Mouse (Mus musculus): ENCODE data around the gene Aldh1l1. TPM values are rescaled to one million over a fixed set of nuclear protein-coding genes. Genes with fewer than 3 reads are reported as not detected.

The Aldh1l1 gene
- polyA plus RNA-seq, 1 experiment: not detected

- TF ChIP-seq GATA1 (IDR thresholded peaks at IDR 0.05; ENCODE audit: low read length) (no peak), TAL1 (IDR thresholded peaks at IDR 0.05; ENCODE audit: low read length) (no peak)
- H3K36me3 ChIP-seq (ENCODE audit: control insufficient read depth): no peaks in the 10 kb centered on the region
- no peaks in the 10 kb centered on the region for H3K27me3 ChIP-seq (ENCODE audit: control insufficient read depth)
Measured at GRCm38 (mm10) chr6:90509085-90509484, 22.9 kb downstream of the Aldh1l1 start.

GRCm38 (mm10) chr6:90512416-90512815 lies 26.2 kb downstream of the Aldh1l1 start:
- Histone ChIP-seq H3K27me3 (ENCODE audit: control insufficient read depth) (no peaks in the 10 kb centered on the region), H3K36me3 (ENCODE audit: control insufficient read depth) (no peaks in the 10 kb centered on the region), H3K4me1 (ENCODE audit: control insufficient read depth) (no peaks in the 10 kb centered on the region), H3K9me3 (ENCODE audit: control insufficient read depth, low read length) (no peaks in the 10 kb centered on the region), H3K4me3 (replicated peaks) (no peak overlapping the region)
- TF ChIP-seq GATA1 (IDR thresholded peaks at IDR 0.05; ENCODE audit: low read length) (no peak), TAL1 (IDR thresholded peaks at IDR 0.05; ENCODE audit: low read length) (no peak)

More at GRCm38 (mm10) chr6:90509085-90509484, 22.9 kb downstream of the Aldh1l1 start:
- H3K9me3 ChIP-seq (ENCODE audit: control insufficient read depth, low read length): no peaks in the 10 kb centered on the region
- no peaks in the 10 kb centered on the region for H3K4me1 ChIP-seq (ENCODE audit: control insufficient read depth)
- H3K4me3 ChIP-seq (replicated peaks): no peak overlapping the region

GRCm38 (mm10) chr6:90513074-90513856 lies 27.0 kb downstream of the Aldh1l1 start:
- no peaks in the 10 kb centered on the region for H3K27me3 ChIP-seq (ENCODE audit: control insufficient read depth)
- H3K4me1 ChIP-seq (ENCODE audit: control insufficient read depth): no peaks in the 10 kb centered on the region
- no peaks in the 10 kb centered on the region for H3K36me3 ChIP-seq (ENCODE audit: control insufficient read depth)
- H3K9me3 ChIP-seq (ENCODE audit: control insufficient read depth, low read length): no peaks in the 10 kb centered on the region
- TF ChIP-seq GATA1 (IDR thresholded peaks at IDR 0.05; ENCODE audit: low read length) (no peak), TAL1 (IDR thresholded peaks at IDR 0.05; ENCODE audit: low read length) (no peak)
- H3K4me3 ChIP-seq (replicated peaks): no peak overlapping the region

- Histone ChIP-seq H3K4me3 (replicated peaks) (no peak overlapping the region), H3K9me3 (ENCODE audit: control insufficient read depth, low read length) (no peaks in the 10 kb centered on the region), H3K27me3 (ENCODE audit: control insufficient read depth) (no peaks in the 10 kb centered on the region), H3K36me3 (ENCODE audit: control insufficient read depth) (no peaks in the 10 kb centered on the region), H3K4me1 (ENCODE audit: control insufficient read depth) (no peaks in the 10 kb centered on the region)
- TF ChIP-seq GATA1 (IDR thresholded peaks at IDR 0.05; ENCODE audit: low read length) (no peak), TAL1 (IDR thresholded peaks at IDR 0.05; ENCODE audit: low read length) (no peak)
Measured at GRCm38 (mm10) chr6:90514369-90514768, 28.1 kb downstream of the Aldh1l1 start.

- TF ChIP-seq GATA1 (IDR thresholded peaks at IDR 0.05; ENCODE audit: low read length) (no peak), TAL1 (IDR thresholded peaks at IDR 0.05; ENCODE audit: low read length) (no peak)
- no peak overlapping the region for H3K4me3 ChIP-seq (replicated peaks)
- H3K36me3 ChIP-seq (ENCODE audit: control insufficient read depth): no peaks in the 10 kb centered on the region
- H3K9me3 ChIP-seq (ENCODE audit: control insufficient read depth, low read length): no peaks in the 10 kb centered on the region
- no peaks in the 10 kb centered on the region for H3K4me1 ChIP-seq (ENCODE audit: control insufficient read depth)
- H3K27me3 ChIP-seq (ENCODE audit: control insufficient read depth): no peaks in the 10 kb centered on the region
Measured at GRCm38 (mm10) chr6:90514883-90515405, 28.7 kb downstream of the Aldh1l1 start.

GRCm38 (mm10) chr6:90518892-90519291 lies 32.7 kb downstream of the Aldh1l1 start:
- H3K9me3 ChIP-seq (ENCODE audit: control insufficient read depth, low read length): no peaks in the 10 kb centered on the region
- no peaks in the 10 kb centered on the region for H3K4me1 ChIP-seq (ENCODE audit: control insufficient read depth)
- TF ChIP-seq GATA1 (IDR thresholded peaks at IDR 0.05; ENCODE audit: low read length) (no peak), TAL1 (IDR thresholded peaks at IDR 0.05; ENCODE audit: low read length) (no peak)
- H3K36me3 ChIP-seq (ENCODE audit: control insufficient read depth): no peaks in the 10 kb centered on the region
- H3K4me3 ChIP-seq (replicated peaks): no peak overlapping the region
- H3K27me3 ChIP-seq (ENCODE audit: control insufficient read depth): no peaks in the 10 kb centered on the region

- TF ChIP-seq GATA1 (IDR thresholded peaks at IDR 0.05; ENCODE audit: low read length) (no peak), TAL1 (IDR thresholded peaks at IDR 0.05; ENCODE audit: low read length) (no peak)
- H3K27me3 ChIP-seq (ENCODE audit: control insufficient read depth): no peaks in the 10 kb centered on the region
- H3K9me3 ChIP-seq (ENCODE audit: control insufficient read depth, low read length): no peaks in the 10 kb centered on the region
- no peaks in the 10 kb centered on the region for H3K4me1 ChIP-seq (ENCODE audit: control insufficient read depth)
- no peak overlapping the region for H3K4me3 ChIP-seq (replicated peaks)
- H3K36me3 ChIP-seq (ENCODE audit: control insufficient read depth): no peaks in the 10 kb centered on the region
Measured at GRCm38 (mm10) chr6:90519375-90519774, 33.1 kb downstream of the Aldh1l1 start.

- H3K4me3 ChIP-seq (replicated peaks): no peak overlapping the region
- H3K27me3 ChIP-seq (ENCODE audit: control insufficient read depth): no peaks in the 10 kb centered on the region
- H3K36me3 ChIP-seq (ENCODE audit: control insufficient read depth): no peaks in the 10 kb centered on the region
- no peaks in the 10 kb centered on the region for H3K9me3 ChIP-seq (ENCODE audit: control insufficient read depth, low read length)
- H3K4me1 ChIP-seq (ENCODE audit: control insufficient read depth): no peaks in the 10 kb centered on the region
- TF ChIP-seq TAL1 (IDR thresholded peaks at IDR 0.05; ENCODE audit: low read length) (no peak), GATA1 (IDR thresholded peaks at IDR 0.05; ENCODE audit: low read length) (no peak)
Measured at GRCm38 (mm10) chr6:90526406-90526805, 40.2 kb downstream of the Aldh1l1 start.

- no peaks in the 10 kb centered on the region for H3K27me3 ChIP-seq (ENCODE audit: control insufficient read depth)
- no peaks in the 10 kb centered on the region for H3K9me3 ChIP-seq (ENCODE audit: control insufficient read depth, low read length)
- TF ChIP-seq GATA1 (IDR thresholded peaks at IDR 0.05; ENCODE audit: low read length): no peak
- TF ChIP-seq TAL1 (IDR thresholded peaks at IDR 0.05; ENCODE audit: low read length): no peak
- no peaks in the 10 kb centered on the region for H3K4me1 ChIP-seq (ENCODE audit: control insufficient read depth)
- H3K4me3 ChIP-seq (replicated peaks): no peak overlapping the region
- no peaks in the 10 kb centered on the region for H3K36me3 ChIP-seq (ENCODE audit: control insufficient read depth)
Measured at GRCm38 (mm10) chr6:90529461-90530046, 43.3 kb downstream of the Aldh1l1 start.
